Mouse (Mus musculus) MEL (cell line): Measurements from ENCODE around the gene Akirin2.

ENCODE experiments used
- CHD1 ChIP-seq: IDR thresholded peaks from 2 replicates; pipeline ENCODE4 v1.6.1; 2012; ENCODE audit warnings: low read depth, mild to moderate bottlenecking, inconsistent platforms, low read length, improper control_type of control experiment
- CHD2 ChIP-seq: IDR thresholded peaks from 2 replicates; pipeline ENCODE4 v1.6.1; 2011; ENCODE audit warnings: low read length, improper control_type of control experiment
- CTCF ChIP-seq, 3 experiments: IDR thresholded peaks in 2 of 3; conservative IDR thresholded peaks in 1 of 3; 2 replicates each; pipeline ENCODE4 v1.5.1; 2011 to 2012; ENCODE audit warnings: low read length in 3 of 3, low read depth in 2 of 3, mild to moderate bottlenecking in 2 of 3, improper control_type of control experiment in 1 of 3, inconsistent platforms in 1 of 3, mixed read lengths in 1 of 3, moderate library complexity in 1 of 3; ENCODE audit not compliant: control insufficient read depth in 1 of 3, insufficient read depth in 1 of 3, poor library complexity in 1 of 3, severe bottlenecking in 1 of 3
- EP300 ChIP-seq, 2 experiments: IDR thresholded peaks; 2 replicates each; pipeline ENCODE4 v1.6.1; 2011; ENCODE audit warnings: improper control_type of control experiment in 2 of 2, low read length in 2 of 2, low read depth in 1 of 2, mild to moderate bottlenecking in 1 of 2
- ETS1 ChIP-seq: IDR thresholded peaks from 2 replicates; pipeline ENCODE4 v1.6.1; 2012; ENCODE audit warnings: low read depth, mild to moderate bottlenecking, inconsistent platforms, low read length, improper control_type of control experiment, moderate library complexity
- GATA1 ChIP-seq: IDR thresholded peaks from 2 replicates; pipeline ENCODE4 v1.6.1; 2011; ENCODE audit warnings: low read depth, low read length, improper control_type of control experiment
- KAT2A ChIP-seq: conservative IDR thresholded peaks from 2 replicates; pipeline ENCODE4 v1.6.1; 2012; ENCODE audit warnings: low read depth, low read length, improper control_type of control experiment, inconsistent platforms
- MXI1 ChIP-seq: IDR thresholded peaks from 2 replicates; pipeline ENCODE4 v1.6.1; 2011; ENCODE audit warnings: mild to moderate bottlenecking, low read depth, low read length, improper control_type of control experiment
- POLR2A ChIP-seq, 2 experiments: IDR thresholded peaks; 2 replicates each; pipeline ENCODE4 v1.6.1; 2011 to 2012; ENCODE audit warnings: low read length in 2 of 2, mild to moderate bottlenecking in 2 of 2, control low read depth in 1 of 2, improper control_type of control experiment in 1 of 2, low read depth in 1 of 2, moderate library complexity in 1 of 2; ENCODE audit not compliant: control insufficient read depth in 1 of 2, insufficient read depth in 1 of 2, poor library complexity in 1 of 2
- POLR2AphosphoS5 ChIP-seq: IDR thresholded peaks from 2 replicates; pipeline ENCODE4 v1.6.1; 2012; ENCODE audit warnings: low read depth, borderline replicate concordance, mild to moderate bottlenecking, inconsistent platforms, low read length, moderate library complexity, mixed read lengths
- RCOR1 ChIP-seq: IDR thresholded peaks from 2 replicates; pipeline ENCODE4 v1.6.1; 2012; ENCODE audit warnings: low read depth, mild to moderate bottlenecking, inconsistent platforms, low read length, improper control_type of control experiment
- USF2 ChIP-seq, 2 experiments: IDR thresholded peaks; 2 replicates each; pipeline ENCODE4 v1.6.1; 2011 to 2012; ENCODE audit warnings: improper control_type of control experiment in 2 of 2, low read length in 2 of 2, borderline replicate concordance in 1 of 2, inconsistent platforms in 1 of 2, low read depth in 1 of 2, mild to moderate bottlenecking in 1 of 2; ENCODE audit not compliant: insufficient read depth in 1 of 2
- ZKSCAN1 ChIP-seq: IDR thresholded peaks from 2 replicates; pipeline ENCODE4 v1.6.1; 2012; ENCODE audit warnings: low read depth, mild to moderate bottlenecking, inconsistent platforms, low read length, improper control_type of control experiment, moderate library complexity
- ZNF384 ChIP-seq: IDR thresholded peaks from 2 replicates; pipeline ENCODE4 v1.6.1; 2012; ENCODE audit warnings: low read depth, mild to moderate bottlenecking, inconsistent platforms, low read length, improper control_type of control experiment

GRCm38 (mm10) chr4:34616146-34616545 is 65.4 kb downstream of the Akirin2 start:
- no peak for TF ChIP-seq CTCF (IDR thresholded peaks at IDR 0.05 in 2 of 3, conservative IDR thresholded peaks at IDR 0.05 in 1 of 3; ENCODE audit: control insufficient read depth in 1 of 3, insufficient read depth in 1 of 3, low read depth in 2 of 3, low read length in 3 of 3, poor library complexity in 1 of 3, severe bottlenecking in 1 of 3)
- TF ChIP-seq RCOR1 = no peak
- TF ChIP-seq POLR2A (IDR thresholded peaks at IDR 0.05; ENCODE audit: control insufficient read depth in 1 of 2, insufficient read depth in 1 of 2, low read depth in 1 of 2, low read length in 2 of 2, poor library complexity in 1 of 2) = no peak
- no peak for TF ChIP-seq ZNF384
- TF ChIP-seq USF2 (IDR thresholded peaks at IDR 0.05; ENCODE audit: borderline replicate concordance in 1 of 2, insufficient read depth in 1 of 2, low read depth in 1 of 2, low read length in 2 of 2) = no peak
- TF ChIP-seq CHD2 = no peak
- TF ChIP-seq ETS1 = no peak
- TF ChIP-seq GATA1 = no peak
- no peak for TF ChIP-seq EP300 (IDR thresholded peaks at IDR 0.05; ENCODE audit: low read depth in 1 of 2, low read length in 2 of 2)
- TF ChIP-seq KAT2A = no peak
- TF ChIP-seq POLR2AphosphoS5 = no peak
- no peak for TF ChIP-seq MXI1
- no peak for TF ChIP-seq CHD1
- no peak for TF ChIP-seq ZKSCAN1
